Mouse (Mus musculus): ENCODE measurements around the gene Enox1.

Enox1 gene

GRCm38 (mm10) chr14:77574436-77574835, 417.9 kb downstream of the Enox1 start:
- DNase-seq (ENCODE audit: low spot score): no peak

- DNase-seq (ENCODE audit: low spot score): no peak
These were observed 419.8 kb downstream of the Enox1 start for GRCm38 (mm10) chr14:77576411-77576810.

GRCm38 (mm10) chr14:77577481-77578251, 421.1 kb downstream of the Enox1 start:
- DNase-seq (ENCODE audit: low spot score): no peak

GRCm38 (mm10) chr14:77578355-77578754, 421.8 kb downstream of the Enox1 start:
- DNase-seq (ENCODE audit: low spot score): no peak

GRCm38 (mm10) chr14:77580106-77580936, 423.8 kb downstream of the Enox1 start:
- no peak for DNase-seq (ENCODE audit: low spot score)

GRCm38 (mm10) chr14:77580937-77581270, 424.3 kb downstream of the Enox1 start:
- no peak for DNase-seq (ENCODE audit: low spot score)

- DNase-seq (ENCODE audit: low spot score): no peak
These were observed 425.1 kb downstream of the Enox1 start for GRCm38 (mm10) chr14:77581616-77582015.

- DNase-seq (ENCODE audit: low spot score): no peak
These were observed 427.9 kb downstream of the Enox1 start for GRCm38 (mm10) chr14:77584426-77584825.

- DNase-seq (ENCODE audit: low spot score): no peak
These were observed 428.7 kb downstream of the Enox1 start for GRCm38 (mm10) chr14:77585031-77585800.

- DNase-seq (ENCODE audit: low spot score): no peak
These were observed 429.5 kb downstream of the Enox1 start for GRCm38 (mm10) chr14:77586033-77586432.

GRCm38 (mm10) chr14:77587182-77587581, 430.6 kb downstream of the Enox1 start:
- DNase-seq (ENCODE audit: low spot score): no peak

GRCm38 (mm10) chr14:77593136-77593838, 436.7 kb downstream of the Enox1 start:
- DNase-seq (ENCODE audit: low spot score): no peak

- DNase-seq (ENCODE audit: low spot score): no peak
These were observed 439.9 kb downstream of the Enox1 start for GRCm38 (mm10) chr14:77596216-77597175.

- no peak for DNase-seq (ENCODE audit: low spot score)
These were observed 442.6 kb downstream of the Enox1 start for GRCm38 (mm10) chr14:77599016-77599704.

- DNase-seq (ENCODE audit: low spot score): no peak
These were observed 444.2 kb downstream of the Enox1 start for GRCm38 (mm10) chr14:77600773-77601172.

- no peak for DNase-seq (ENCODE audit: low spot score)
These were observed 444.9 kb downstream of the Enox1 start for GRCm38 (mm10) chr14:77601446-77601845.

GRCm38 (mm10) chr14:77608182-77608839, 451.7 kb downstream of the Enox1 start:
- DNase-seq (ENCODE audit: low spot score): no peak

- no peak for DNase-seq (ENCODE audit: low spot score)
These were observed 458.6 kb downstream of the Enox1 start for GRCm38 (mm10) chr14:77615201-77615600.

GRCm38 (mm10) chr14:77617250-77617649, 460.7 kb downstream of the Enox1 start:
- DNase-seq (ENCODE audit: low spot score): no peak
